Mouse (Mus musculus) left cerebral cortex, adult 11 months (tissue): ENCODE data around the gene 1700016C15Rik.
A peak's percentile ranks its signal among the peaks of the same experiment; 100 is the strongest.

Experiments
- DNase-seq: peaks from one replicate; pipeline ENCODE4 v3.0.0; 2022; ENCODE audit warnings: low spot score

Gene 1700016C15Rik

DNA sequence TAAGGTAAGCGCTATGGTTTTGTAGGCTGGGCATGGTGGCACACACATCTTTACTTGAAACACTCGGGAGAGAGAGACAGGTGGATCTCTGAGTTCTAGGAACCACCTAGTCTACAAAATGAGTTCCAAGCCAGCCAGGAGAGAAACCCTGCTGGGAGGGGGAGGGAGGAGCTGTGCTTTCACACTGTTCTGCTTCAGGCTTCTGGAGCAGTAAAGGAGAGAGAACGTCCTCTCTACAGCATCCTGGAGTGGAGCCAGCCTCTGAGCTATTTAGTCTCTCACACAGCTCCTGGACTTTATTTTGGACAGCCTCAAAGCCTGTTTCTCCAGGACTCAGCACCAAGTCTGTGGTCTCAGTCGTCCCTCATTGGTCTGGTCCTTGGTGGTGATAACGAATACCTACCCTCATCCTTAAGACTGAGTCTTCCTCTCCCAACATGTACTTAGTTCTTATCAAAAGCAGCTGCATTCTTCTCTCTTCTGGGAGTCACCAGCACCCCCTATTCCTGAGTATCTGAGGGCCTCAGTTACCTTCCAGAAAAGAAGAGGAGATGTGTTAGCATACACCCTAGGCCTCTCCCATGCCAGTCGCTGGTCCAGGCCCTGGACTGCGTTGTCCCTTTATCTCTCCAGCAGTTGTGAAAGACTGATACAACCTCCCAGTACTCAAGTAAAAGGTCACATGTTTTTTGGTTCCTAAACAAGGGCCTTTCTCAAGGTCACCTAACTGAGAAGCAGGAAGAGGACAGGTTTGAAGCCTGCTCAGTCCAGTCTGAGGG lies 12.4 kb upstream of the 1700016C15Rik start:
- DNase-seq, result no peak

DNA sequence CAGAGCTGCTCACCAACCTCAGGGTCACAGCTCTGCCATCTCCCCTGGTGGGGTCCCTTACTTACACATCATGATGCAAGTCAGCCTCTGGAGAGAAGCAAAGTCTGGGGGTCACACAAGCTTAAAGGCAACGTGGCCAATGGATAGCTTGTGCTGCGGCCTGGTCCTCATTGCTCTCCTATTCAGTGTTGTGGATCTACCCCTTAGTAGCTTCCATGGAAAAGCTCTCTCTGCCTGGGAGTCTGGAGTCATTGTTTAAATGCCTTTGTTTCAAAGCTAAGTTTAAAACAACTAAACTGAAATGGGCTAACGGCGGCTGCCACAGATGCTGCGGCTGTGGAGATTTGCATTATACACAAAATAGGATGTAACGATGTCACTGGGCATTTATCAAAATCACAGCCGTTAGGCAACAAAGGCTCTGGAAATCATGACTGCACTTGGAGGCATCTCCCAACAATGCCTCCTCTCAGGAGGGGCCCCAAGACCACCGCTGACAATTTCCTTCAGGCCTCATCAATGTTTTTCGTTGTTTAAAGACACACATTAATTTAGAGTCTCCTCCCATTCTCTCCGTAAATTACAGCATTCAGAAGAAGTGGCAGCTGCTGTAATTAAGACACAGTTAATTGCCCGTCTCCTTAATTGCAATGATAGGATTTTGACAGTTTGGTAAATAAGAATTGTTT lies 11.1 kb upstream of the 1700016C15Rik start:
- no peak for DNase-seq

DNA sequence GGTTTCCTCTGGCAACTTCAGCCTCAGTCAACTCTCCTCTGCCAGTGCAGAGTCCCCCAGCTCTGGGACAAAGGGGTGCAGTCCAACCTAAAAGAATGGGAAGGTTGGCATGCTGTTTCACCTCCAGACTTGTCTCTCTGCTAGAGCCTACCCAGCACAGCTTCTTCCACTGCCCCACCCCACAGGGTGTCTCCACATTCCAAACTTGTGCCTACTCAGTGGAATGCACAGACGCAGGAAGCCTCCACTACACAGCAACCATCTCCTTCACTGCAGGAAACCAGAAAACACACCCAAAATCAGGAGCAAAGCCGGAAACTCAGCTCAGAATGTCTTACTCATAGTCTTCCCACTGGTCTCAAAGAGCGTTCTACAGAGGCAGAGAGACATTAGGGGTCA lies 10.6 kb upstream of the 1700016C15Rik start:
- no peak for DNase-seq

DNA sequence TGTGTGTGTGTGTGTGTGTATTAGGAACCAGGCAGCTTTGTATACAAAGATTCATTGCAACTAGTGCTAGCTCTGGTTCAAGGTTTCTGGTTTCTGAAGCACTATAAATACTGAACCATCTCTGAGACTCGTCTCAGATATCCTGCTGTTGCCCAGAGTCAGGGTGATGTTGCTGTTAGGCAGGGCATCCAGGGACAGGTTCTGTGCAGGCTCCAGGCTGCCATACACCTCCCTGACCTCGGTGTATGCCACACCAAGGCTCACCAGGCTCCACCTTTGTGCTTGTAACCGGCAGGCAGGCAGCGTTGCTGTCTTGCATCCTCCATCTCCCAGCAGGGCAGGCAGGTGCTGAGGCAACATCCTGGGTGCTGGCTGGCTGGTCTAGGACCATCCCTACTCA lies 5.8 kb upstream of the 1700016C15Rik start:
- DNase-seq, result no peak

DNA sequence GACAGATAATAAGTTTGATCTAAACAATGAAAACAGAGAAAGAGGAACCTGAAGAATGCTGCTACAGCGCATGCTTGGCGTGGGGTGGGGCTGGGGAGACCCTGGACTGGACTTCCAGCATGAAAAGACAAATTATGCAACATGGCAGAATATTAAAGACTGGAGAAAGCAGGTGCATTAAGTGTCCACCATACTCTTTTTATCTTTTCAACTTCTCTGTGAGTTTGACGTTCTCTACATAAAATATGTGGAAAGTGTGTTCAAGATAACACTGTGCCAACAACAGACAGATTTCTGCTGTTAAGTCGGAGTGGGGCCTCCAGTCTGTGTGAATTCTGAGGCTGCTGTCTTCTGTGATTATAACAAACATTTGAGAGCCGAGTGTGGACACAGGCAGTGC lies 2.7 kb upstream of the 1700016C15Rik start:
- DNase-seq, result no peak

DNA sequence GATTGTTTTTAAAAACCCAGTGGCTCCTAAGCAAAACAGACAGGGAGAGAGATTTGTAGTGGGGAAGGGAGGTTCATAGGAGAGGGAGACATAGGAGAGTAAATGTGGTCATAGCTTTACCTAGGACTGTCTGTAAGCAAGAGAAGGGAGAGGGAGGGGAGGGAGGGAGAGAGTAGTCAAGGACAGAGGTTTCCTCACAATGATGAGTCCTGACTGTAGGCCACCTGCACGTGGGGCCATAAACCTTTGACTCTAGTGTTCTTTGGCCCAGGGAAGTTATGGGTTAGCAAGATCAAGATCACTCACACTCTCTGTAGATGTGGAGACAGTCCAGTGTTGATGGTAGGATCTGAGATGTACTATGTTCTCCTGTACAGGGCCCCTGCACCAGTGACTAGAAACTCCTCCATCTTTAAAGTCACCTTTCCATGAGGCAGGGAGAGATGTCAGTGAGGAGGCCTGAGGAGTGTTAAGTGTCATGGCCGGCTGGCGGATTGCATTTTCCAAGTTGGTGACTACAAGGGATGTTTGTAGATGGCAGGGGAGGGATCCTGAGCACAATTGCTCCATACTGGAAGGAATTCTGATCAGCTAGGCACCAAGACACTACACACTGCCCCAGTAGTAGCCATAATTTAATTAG lies 1.6 kb upstream of the 1700016C15Rik start:
- no peak for DNase-seq

DNA sequence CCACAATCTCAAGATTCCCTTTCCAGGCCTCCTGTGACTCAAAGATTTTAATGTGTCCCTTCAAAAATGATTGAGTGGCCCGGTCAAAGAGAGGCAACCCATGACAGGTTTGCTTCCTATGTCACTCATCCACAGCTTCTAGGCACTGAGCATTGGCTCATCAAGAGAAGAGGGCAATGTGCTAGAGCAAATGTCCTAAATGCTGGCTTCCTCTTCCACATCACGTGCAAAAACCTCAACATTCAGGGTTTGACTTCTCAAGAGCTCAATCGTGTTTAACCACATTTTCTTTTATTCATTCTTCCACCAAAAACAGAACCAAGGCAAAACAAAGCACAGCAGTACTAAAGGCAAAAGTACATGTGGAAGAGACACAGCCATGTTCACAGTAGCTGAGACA lies 2.4 kb downstream of the 1700016C15Rik start:
- no peak for DNase-seq

DNA sequence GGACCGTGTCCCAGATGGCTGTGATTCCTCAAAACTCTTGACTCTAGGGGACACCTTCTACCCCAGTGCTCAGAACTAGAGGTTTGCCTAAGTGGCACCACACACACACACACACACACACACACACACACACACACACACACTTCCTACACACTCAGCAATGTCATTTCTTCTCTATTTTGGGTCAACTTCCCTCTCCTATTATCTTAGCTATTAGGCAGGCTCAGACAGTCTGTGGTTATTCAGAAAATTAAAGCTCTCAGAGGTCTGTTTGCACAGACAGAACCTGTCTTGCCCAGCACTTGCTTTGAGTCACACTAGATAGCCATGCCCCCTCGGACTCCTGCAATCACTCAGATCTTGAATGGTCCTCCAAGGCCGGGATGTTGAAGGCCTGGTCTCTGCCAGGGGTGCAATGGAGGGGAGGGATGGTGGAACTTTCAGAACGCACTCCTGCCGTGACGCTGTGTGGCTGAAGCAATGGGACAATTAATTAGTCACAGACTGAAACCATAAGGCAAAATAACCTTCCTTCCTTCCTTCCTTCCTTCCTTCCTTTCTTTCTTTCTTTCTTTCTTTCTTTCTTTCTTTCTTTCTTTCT lies 8.0 kb downstream of the 1700016C15Rik start:
- no peak for DNase-seq

DNA sequence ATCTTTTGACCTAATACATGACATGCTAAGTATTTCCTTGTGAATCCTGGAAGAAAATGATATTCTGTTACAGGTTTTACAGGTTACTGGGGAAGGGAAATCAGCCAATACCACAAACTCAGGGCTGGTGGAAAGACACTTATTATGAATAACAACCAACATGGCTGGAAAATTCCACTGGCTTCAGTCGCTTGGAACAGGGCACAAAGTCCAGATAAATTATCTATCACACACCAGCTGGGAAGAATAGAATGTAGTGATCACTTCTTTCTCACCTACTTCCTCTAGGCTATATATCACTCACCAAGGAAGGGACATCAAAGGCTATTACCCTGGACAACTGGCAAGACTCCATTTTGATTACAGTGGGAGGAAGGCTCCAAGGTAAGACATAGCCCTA lies 11.1 kb downstream of the 1700016C15Rik start:
- no peak for DNase-seq

DNA sequence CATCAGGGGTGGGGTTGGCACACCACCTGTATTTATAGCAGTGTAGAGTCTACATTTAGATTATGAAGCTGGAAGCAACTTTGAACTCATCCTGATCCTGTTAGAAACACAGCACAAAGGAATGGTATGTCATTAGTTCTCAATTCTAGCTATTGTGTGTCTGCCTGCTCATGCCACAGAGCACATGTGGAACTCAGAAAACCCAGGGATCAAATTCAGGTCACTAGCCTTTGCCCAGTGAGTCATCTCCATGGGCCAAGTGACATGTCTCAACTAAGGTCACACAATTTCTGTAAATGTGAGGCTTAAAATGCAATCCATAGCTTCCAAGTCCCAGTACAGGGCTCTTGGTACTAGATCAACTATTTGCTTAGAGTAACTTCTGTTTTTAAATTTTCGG lies 12.5 kb downstream of the 1700016C15Rik start:
- DNase-seq, result no peak

DNA sequence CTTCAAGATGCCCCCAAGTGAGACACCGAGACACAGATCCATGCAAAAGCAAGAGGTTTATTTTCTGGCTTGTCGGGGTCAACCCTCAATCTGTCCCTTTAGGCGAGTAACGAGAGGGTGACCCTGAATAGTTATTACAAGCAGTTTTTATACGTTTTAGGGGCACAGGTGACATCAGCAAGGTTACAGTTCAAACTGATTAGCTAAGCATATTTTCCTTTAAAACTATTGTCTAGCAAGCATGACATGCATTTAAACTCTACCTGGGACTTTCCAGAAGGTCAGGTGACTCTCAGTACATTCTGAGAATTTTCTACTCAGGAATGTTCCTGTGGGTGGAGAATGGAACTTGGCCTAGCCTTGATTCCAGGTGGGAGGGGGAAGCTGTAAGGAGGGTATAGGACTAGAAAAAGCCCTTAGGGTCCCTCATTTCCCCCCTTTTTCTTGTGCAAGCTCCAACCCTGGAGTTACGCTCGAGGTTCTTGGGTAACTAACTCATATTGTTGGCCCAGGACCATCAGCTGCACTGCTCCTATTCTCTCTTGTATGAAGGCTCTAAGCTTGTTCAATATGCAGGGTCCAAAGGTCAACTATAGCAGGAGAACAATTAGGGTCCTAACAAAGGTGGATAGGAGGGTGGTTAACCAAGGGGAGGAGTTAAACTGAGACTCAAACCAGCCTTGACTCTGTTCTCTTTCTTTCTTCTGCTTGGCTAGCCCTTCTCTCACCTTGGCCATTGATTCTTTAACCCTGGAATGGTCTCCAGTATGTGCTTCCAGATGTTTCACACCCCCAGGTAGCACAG lies 15.1 kb downstream of the 1700016C15Rik start:
- no peak for DNase-seq

DNA sequence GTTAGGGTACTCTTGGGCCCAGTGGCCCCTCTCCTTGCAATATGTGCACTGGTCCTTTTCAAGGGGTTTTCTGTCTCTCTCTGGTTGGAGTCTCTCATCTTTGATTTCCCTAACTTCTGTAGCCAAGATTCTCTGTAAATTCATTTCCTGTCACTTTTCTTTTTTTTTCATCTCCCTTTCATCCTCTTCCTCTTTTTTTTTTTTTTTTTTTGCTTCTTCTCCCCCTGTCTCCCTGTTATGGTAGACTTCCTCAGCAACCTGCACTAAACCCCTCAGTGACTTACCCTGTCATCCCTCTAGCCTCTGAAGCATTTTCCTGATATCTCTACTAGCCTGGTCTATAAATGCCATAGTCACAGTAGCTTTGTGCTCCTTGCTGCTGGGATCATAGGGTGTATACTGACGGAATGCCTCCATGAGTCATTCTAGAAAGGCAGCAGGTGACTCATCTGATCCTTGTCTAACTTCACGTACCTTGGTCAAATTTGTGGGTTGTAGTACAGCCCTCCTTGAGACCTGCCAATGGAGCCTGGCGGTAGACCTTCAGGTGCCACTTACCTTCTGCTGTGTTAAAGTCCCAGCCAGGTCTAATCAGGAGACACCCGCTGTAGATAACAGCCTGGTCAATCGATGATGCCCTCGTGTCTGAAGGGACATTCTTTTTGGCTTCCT lies 18.4 kb downstream of the 1700016C15Rik start:
- DNase-seq, result no peak

DNA sequence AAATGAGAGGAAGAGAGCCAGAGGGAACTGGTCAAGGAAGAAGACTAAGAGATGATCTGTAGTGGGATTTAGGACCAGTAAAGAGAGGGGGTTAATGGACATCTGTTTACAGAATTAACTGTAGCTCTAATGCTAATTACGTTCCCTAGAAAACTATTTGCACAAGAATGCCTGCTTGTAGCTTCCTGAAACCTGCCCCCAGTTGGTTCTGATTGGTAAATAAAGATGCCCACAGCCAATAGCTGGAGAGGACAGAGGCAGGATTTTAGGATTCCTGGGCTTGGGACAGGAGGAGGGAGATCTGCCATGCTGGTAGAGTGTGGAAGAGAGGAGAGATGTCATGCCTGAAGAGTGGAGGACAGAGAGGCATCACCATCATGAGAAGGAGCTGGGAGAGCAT lies 23.9 kb downstream of the 1700016C15Rik start:
- no peak for DNase-seq

DNA sequence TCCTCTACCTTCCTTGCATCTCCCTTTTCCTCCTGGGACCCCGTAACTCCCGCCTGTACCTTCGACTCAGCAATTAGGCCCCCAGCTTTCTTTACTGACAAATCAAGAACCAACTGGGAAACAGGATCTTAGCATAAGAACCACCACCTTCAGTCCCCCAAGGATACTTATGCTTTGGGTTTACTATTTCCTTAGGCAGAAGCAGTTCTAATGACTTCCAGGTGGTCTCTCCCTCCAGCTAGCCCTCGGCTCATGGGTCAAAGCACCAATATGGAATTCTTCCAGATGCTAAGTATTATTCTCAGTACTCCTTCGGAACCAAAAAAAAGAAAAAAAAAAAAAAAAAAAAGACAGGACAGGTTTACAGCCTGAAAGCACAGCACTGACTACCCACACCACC lies 27.6 kb downstream of the 1700016C15Rik start:
- no peak for DNase-seq

DNA sequence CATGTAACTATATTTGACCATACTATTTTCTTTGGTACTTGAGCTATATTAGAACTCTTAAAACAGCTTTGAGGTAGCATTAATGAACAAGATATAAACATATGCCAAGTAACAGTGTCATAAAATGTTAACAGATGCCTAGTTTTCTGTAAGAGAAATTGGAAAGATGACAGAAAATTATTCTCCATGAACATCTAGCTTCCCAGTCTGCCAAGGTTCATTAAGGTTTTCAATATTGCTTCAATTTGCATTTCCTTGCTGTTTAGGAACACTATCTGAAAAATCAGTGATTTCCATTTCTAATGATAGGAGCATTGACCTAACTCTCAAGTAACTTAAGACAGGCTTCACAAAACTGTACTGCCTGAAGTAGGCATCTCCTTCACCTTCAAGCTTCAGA lies 39.3 kb downstream of the 1700016C15Rik start:
- DNase-seq, result no peak

DNA sequence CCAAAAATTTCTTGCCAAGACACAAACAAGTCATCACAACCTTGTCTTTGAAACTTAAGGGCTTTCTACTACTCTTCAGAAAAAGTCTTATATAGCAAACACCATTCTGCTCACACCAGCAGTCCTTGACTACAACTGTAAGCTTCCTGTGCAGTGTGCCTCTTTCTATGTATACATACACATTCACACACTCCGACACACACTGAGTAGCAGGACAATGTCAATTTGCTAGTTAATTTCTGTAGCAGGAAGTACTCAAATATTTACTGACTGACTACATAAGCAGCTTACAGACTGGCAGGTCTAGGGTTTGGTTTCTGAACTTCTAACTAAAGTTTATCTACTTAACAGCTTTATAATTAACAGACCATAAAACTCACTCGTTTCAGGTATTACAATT lies 47.8 kb downstream of the 1700016C15Rik start:
- DNase-seq, result no peak

DNA sequence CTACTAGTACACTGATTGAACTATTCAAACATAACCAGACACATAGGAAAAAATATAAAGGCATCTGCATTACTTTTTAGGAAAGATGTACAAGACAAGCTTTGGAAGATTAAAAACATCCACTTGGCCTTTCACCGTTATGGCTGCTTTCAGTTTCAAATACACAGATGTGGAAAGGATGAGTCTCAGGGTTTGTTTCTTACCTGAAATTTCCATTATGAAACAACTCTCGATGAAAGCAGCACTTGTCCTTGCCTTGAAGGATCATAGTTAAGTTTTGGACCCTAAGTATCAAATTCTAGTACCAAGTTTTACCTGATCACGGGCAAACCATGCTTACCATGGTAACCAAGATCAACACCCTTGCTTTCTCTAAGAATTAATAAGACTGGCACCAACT lies 63.2 kb downstream of the 1700016C15Rik start:
- no peak for DNase-seq

DNA sequence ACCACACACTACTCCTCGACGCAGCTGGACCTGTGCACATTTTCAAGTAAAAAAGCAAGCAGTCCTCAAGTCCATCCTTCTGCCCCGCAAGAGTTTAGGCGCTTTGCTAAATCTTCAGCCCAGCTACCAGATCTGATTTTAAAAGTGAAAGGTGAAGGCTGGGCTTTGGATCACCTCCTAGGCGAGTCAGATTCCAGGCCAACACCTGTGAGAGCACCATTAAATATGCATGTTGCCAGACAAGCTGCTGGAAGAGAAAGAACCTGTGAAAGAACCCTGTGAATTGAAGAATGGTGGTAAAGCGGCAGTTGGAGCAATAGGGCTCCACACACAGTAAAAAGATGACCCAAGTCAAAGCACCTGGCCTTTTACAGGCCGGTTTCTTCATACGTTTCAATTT lies 65.3 kb downstream of the 1700016C15Rik start:
- DNase-seq, result no peak

DNA sequence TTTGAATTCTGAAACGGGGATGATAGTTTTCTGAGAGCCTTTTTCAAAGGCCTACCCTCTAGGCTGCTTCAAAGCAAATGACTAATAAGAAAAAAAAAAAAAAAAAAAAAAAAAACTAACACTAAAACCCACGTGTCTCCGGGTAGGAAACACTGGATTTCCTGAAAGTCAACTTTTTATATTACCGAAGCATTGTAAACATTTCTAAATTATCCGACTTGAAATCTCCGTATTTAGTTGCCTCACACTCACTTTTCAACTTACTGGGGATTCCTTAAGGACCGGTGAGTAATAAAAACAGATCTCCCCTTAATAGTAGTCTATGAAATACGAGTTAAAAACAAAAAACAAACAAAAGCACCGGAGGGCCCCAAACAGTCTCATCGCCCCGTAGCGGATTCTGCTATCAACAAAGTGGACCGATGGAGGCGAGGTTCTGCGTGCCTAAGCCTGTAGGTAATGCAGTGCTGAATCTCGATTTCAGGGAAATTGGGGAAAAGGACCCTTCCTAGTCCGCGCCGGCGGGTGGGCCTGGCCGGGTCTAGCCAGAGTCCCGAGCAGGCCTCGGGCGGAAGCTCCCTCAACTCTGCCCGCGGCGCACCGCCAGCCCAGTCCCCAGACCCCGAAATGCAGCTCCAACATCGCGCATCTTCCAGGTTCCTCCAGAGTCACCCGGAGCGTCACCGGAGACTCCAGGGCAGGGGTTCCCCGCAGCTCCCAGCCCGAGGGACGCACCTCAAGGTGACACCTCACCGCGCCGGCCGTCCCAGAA lies 66.0 kb downstream of the 1700016C15Rik start:
- peak; percentile 23 for DNase-seq

DNA sequence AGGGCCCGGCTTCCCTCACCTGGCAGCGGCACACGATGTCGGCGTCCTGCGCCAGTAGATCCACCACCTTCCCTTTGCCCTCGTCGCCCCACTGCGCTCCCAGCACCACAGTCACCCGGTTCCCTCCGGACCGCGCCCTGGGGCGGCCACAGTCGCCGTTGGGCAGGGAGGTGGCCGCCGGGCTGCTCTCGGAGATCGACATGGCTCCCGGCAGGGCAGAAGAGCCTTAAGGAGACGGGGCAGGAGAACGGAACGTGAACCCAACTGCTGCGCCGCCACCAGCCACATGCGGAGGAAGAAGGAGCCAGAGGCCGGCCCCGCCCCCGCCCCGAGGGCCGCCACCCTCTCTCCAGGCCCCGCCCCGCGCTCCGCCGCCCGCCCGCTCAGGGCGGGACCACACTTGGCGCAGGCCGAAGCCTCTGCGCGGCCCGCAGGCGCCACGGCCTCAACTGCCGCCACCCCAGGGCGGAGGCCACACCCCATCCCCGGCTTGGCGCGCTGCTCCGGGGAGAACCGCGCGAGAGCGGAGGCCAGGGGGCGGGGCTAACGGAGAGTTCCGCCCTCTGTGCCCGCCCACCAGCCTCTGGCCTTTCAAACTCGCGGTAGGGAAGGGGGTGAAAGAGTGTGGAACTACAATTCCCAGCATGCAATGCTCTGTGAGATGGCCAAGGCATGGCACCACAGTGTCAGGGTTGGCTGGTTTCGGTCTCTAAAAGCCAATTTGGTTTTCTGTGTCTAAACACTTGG lies 66.8 kb downstream of the 1700016C15Rik start, which contains the start of gene Adss:
Adss (minus strand) TSS at position 319 of the 747 bp plus-strand sequence.
- peak; percentile 98 for DNase-seq
